Mouse (Mus musculus): Measurements from ENCODE around the gene Npc2. TPM values are rescaled to one million over a fixed set of nuclear protein-coding genes. Genes with fewer than 3 reads are reported as not detected.

Gene Npc2
- polyA plus RNA-seq, 1 experiment from 2014 or later, result 49.8 TPM

GRCm38 (mm10) chr12:84726986-84727385 is 46.0 kb downstream of the Npc2 start:
- no peaks in the 10 kb centered on the region for H3K9me3 ChIP-seq (replicated peaks)
- H3K27me3 ChIP-seq, result no peaks in the 10 kb centered on the region
- no peak overlapping the region for H3K9ac ChIP-seq
- WGBS, result 56% methylated on average over 4 of the region's 4 CpGs
- no peak overlapping the region for H3K4me2 ChIP-seq
- no peaks in the 10 kb centered on the region for H3K36me3 ChIP-seq
- no peak overlapping the region for H3K27ac ChIP-seq
- no peaks in the 10 kb centered on the region for H3K4me1 ChIP-seq (replicated peaks)
- no peak overlapping the region for H3K4me3 ChIP-seq
- ATAC-seq (replicated peaks; ENCODE audit: insufficient number of reproducible peaks, insufficient read depth, low FRiP score, low read depth), result no peak

DNA sequence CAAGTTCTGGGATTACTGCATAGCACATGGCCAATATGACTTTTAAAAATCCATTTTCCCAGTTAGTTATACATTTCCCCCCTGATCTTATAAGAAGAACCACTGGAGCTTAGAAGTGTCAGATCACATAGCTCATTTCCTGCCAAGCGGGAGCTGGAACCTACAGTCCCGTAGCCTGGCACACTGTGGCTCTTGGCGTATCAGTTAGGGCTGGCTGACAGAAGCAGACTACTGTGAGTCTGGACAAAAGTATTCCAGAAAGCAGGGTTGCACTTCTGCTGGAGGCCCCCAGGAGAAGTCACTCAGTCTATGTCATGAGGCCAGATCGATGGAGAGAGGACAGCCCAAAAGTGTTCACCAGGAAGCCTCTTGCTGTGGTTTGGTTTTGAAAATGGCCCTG is 46.6 kb downstream of the Npc2 start:
- H3K27ac ChIP-seq, result no peak overlapping the region
- no peak for ATAC-seq (replicated peaks; ENCODE audit: insufficient number of reproducible peaks, insufficient read depth, low FRiP score, low read depth)
- no peaks in the 10 kb centered on the region for H3K4me1 ChIP-seq (replicated peaks)
- no peak overlapping the region for H3K4me3 ChIP-seq
- no peak overlapping the region for H3K4me2 ChIP-seq
- H3K9me3 ChIP-seq (replicated peaks), result no peaks in the 10 kb centered on the region
- WGBS, result 74% methylated on average over 4 of the region's 4 CpGs
- H3K27me3 ChIP-seq, result no peaks in the 10 kb centered on the region
- no peaks in the 10 kb centered on the region for H3K36me3 ChIP-seq
- H3K9ac ChIP-seq, result no peak overlapping the region

DNA sequence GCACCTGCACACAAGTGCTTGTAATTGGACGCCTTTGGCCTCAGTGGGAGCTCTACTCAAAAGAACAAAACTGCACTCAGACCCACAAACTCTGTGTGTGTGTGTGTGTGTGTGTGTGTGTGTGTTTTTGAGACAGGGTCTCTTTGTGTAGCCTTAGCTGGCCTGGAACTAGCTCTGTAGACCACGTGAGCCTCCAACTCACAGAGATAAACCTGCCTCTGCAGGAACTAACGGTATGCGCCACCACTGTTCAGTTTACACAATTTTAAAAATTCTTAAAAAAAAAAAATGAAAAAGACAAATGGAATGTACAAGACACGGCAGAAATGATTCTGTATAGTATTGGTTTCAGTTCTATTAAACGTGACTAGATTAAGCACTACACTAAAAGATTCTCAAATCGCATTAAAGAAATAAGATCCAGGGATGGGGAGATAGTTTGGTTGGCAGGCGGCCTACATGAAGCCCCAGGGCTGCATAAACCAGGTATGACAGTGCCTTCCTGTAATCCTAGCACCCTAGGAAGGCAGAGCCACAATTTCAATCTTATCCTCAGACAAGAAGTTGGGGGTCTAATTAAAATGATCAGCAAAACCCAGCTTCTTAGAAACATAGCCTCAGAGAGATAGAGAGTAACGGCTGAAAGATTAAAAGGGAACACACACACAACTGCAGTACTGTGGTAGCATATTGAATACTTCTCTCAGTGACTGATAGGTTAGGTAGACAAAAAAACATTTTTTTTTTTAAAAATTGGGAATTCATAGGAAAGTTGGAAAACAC is 54.3 kb downstream of the Npc2 start:
- no peak overlapping the region for H3K9ac ChIP-seq
- H3K4me3 ChIP-seq, result no peak overlapping the region
- no peak overlapping the region for H3K27ac ChIP-seq
- no peaks in the 10 kb centered on the region for H3K9me3 ChIP-seq (replicated peaks)
- no peaks in the 10 kb centered on the region for H3K36me3 ChIP-seq
- no peaks in the 10 kb centered on the region for H3K27me3 ChIP-seq
- ATAC-seq (replicated peaks; ENCODE audit: insufficient number of reproducible peaks, insufficient read depth, low FRiP score, low read depth), result no peak
- H3K4me2 ChIP-seq, result no peak overlapping the region
- WGBS, result 83% methylated on average over 9 of the region's 9 CpGs
- H3K4me1 ChIP-seq (replicated peaks), result no peaks in the 10 kb centered on the region; the same call in 1 of the 2 replicates

DNA sequence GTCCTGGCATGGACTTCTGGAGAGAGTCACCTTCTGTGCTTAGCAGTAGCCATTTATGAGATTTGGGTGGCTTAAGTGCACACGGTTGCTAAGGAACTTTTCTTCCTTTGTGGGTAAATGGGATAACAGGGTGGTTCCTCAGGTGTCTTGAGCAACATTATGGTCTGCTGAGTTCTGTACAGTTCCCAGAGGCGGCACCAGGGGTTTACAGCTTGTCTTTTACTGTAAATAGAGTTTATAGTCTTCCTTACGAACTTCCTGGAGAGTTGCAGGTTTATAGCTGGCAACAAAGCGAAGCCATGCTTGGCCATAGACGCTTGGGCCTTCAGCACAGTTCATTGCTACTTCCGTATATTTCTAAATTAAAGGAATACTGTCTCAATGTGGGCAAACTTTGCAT is 58.4 kb downstream of the Npc2 start:
- no peak overlapping the region for H3K9ac ChIP-seq
- H3K4me2 ChIP-seq, result no peak overlapping the region
- no peak overlapping the region for H3K27ac ChIP-seq

DNA sequence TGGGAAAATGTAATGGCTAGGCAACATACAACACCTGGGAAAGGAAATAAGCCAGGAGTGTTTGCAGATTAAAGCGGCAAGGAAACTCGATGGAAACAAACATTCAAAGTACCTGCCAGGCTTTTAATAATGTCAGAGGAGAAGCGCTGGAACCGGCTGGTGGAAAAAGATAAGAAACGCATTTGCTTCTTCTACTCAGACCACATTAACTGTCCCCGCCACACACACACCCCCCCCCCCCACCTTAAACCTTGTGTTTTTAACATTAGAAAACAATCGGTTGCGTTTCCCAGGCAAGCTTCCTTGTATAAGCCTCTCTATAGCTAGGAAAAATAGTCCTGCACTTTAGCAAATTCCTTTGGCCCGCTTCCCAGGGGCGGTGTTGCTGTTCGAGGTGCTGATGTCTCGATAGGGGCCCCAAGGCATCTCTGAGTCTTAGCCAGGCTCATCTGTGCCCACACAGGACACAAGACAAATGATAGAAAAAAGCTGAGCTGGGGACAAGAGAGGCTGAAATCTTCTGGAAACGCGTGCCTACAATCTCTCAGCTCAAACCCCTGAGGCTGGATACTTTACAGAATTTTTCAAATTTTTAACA is 63.0 kb downstream of the Npc2 start:
- Histone ChIP-seq H3K27ac (no peak overlapping the region), H3K9me3 (replicated peaks) (no peaks in the 10 kb centered on the region), H3K36me3 (no peaks in the 10 kb centered on the region), H3K27me3 (no peaks in the 10 kb centered on the region), H3K4me3 (no peak overlapping the region), H3K4me2 (no peak overlapping the region), H3K4me1 (replicated peaks) (0 out of 2 replicates have a peak, but pooled peaks cover 2% of the 10 kb centered on the region), H3K9ac (no peak overlapping the region)
- 11% methylated on average over 14 of the region's 14 CpGs for WGBS
- no peak for ATAC-seq (replicated peaks; ENCODE audit: insufficient number of reproducible peaks, insufficient read depth, low FRiP score, low read depth)

More for the DNA sequence above, 58.4 kb downstream of the Npc2 start:
- ATAC-seq (replicated peaks; ENCODE audit: insufficient number of reproducible peaks, insufficient read depth, low FRiP score, low read depth), result no peak
- H3K4me3 ChIP-seq, result no peak overlapping the region
- H3K4me1 ChIP-seq (replicated peaks), result peaks cover 1% of the 10 kb centered on the region; the same call in 1 of the 2 replicates
- no peaks in the 10 kb centered on the region for H3K9me3 ChIP-seq (replicated peaks)
- no peaks in the 10 kb centered on the region for H3K36me3 ChIP-seq
- no peaks in the 10 kb centered on the region for H3K27me3 ChIP-seq
- 76% methylated on average over 6 of the region's 6 CpGs for WGBS

GRCm38 (mm10) chr12:84707804-84708203 is 65.1 kb downstream of the Npc2 start:
- no peaks in the 10 kb centered on the region for H3K36me3 ChIP-seq

GRCm38 (mm10) chr12:84706886-84707285 is 66.1 kb downstream of the Npc2 start:
- Histone ChIP-seq H3K4me3 (no peak overlapping the region), H3K27ac (no peak overlapping the region), H3K36me3 (no peaks in the 10 kb centered on the region), H3K9me3 (replicated peaks) (no peaks in the 10 kb centered on the region), H3K9ac (no peak overlapping the region), H3K4me2 (no peak overlapping the region), H3K27me3 (peaks cover 9% of the 10 kb centered on the region), H3K4me1 (replicated peaks) (0 out of 2 replicates have a peak, but pooled peaks cover 2% of the 10 kb centered on the region)
- ATAC-seq (replicated peaks; ENCODE audit: insufficient number of reproducible peaks, insufficient read depth, low FRiP score, low read depth), result no peak
- 63% methylated on average over 4 of the region's 4 CpGs for WGBS

More at GRCm38 (mm10) chr12:84707804-84708203, 65.1 kb downstream of the Npc2 start:
- no peak for ATAC-seq (replicated peaks; ENCODE audit: insufficient number of reproducible peaks, insufficient read depth, low FRiP score, low read depth)
- Histone ChIP-seq H3K27ac (no peak overlapping the region), H3K4me1 (replicated peaks) (0 out of 2 replicates have a peak, but pooled peaks cover 2% of the 10 kb centered on the region), H3K4me3 (no peak overlapping the region), H3K9ac (no peak overlapping the region), H3K9me3 (replicated peaks) (no peaks in the 10 kb centered on the region), H3K27me3 (0 out of 2 replicates have a peak, but pooled peaks cover under 1% of the 10 kb centered on the region), H3K4me2 (no peak overlapping the region)
- 61% methylated on average over 4 of the region's 4 CpGs for WGBS

Other genes with a start within 250 kb of the Npc2 start
- gene Vsx2, start 203.4 kb downstream of the Npc2 start, polyA plus RNA-seq (2015; fragmentation: Nextera tagmentation; extraction: Ambion mirVana), result not detected in 2 replicates
- 9.3 and 13.6 TPM in 2 replicates for gene Abcd4, start 155.7 kb downstream of the Npc2 start, polyA plus RNA-seq (2015; fragmentation: Nextera tagmentation; extraction: Ambion mirVana)
- 0.33 TPM in 1 of 2 replicates, not detected in the other for gene Vrtn, start 132.1 kb downstream of the Npc2 start, polyA plus RNA-seq (2015; fragmentation: Nextera tagmentation; extraction: Ambion mirVana)
- gene Syndig1l, start 74.3 kb downstream of the Npc2 start, polyA plus RNA-seq (2015; fragmentation: Nextera tagmentation; extraction: Ambion mirVana), result 0.13 TPM in 1 of 2 replicates, not detected in the other
- gene Isca2, start 99 bp upstream of the Npc2 start, polyA plus RNA-seq (2015; fragmentation: Nextera tagmentation; extraction: Ambion mirVana), result 135 and 138 TPM in 2 replicates
- gene Ltbp2, start 103.4 kb upstream of the Npc2 start, polyA plus RNA-seq (2015; fragmentation: Nextera tagmentation; extraction: Ambion mirVana), result 5.3 and 10.2 TPM in 2 replicates
- 87.0 and 88.0 TPM in 2 replicates for gene Fcf1, start 197.7 kb upstream of the Npc2 start, polyA plus RNA-seq (2015; fragmentation: Nextera tagmentation; extraction: Ambion mirVana)
- 10.4 and 12.7 TPM in 2 replicates for gene Arel1, start 197.7 kb upstream of the Npc2 start, polyA plus RNA-seq (2015; fragmentation: Nextera tagmentation; extraction: Ambion mirVana)
- 16.3 and 18.3 TPM in 2 replicates for gene Ylpm1, start 223.2 kb upstream of the Npc2 start, polyA plus RNA-seq (2015; fragmentation: Nextera tagmentation; extraction: Ambion mirVana)

Data from heart, embryonic 15.5 days (tissue).